Mouse (Mus musculus): ENCODE results near the gene Gm42906. TPM values are rescaled to one million over a fixed set of nuclear protein-coding genes. Genes with fewer than 3 reads are reported as not detected.
A peak's percentile ranks its signal among the peaks of the same experiment; 100 is the strongest.

The Gm42906 gene
- total RNA-seq, 2 experiments from 2014 or later: not detected

DNA sequence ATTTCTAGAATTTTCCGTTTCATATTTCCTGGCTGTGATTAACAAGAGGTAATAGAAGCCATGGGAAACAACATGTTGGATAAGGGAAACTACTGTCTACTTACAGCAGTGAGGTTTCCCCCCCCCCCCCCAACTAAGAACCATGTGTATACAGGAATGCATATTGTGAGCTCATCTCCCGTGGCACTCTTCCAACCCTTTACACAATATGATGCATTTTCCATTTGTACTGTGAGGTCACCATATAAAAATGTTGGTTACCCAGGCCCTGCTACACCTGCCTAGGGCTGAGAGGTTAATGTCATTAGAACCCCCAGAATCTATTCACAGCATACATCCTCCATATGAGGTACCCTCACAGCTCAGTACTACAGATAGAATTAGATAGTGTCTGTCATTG, 310.1 kb downstream of the Gm42906 start:
- no peak for ATAC-seq (replicated peaks; ENCODE audit: poor library complexity)

DNA sequence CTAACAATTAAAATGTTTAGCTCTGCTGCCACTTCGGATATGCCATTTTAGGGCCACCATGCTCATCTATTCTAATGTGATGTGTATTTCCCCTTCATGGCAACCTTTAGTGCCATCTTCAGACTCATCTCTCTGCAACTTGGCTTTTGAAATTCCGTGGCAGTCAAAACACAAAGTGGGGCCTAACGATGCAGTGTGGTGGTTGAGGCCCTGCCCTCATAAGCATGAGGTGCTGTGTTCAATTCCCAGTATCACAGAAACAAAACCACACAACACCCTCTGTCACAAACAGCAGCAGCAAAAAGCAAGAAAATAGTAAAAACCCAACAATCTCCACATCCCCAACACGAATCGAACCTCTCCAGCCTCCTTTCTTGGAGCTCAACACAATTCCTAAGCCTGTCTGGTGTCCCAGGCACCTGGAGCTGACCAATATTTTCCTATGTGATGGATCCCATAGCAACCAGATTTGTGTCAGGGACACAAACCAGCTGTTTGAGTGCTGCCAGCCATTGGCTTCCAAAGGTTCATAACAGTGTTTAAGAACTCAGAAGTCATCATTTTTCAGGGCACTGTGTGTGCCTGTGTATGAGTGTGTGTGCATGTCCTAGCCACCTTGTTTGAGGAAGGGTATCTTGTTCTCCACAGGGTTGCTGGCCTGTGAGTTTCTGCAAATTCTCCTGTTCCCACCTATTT, 311.6 kb downstream of the Gm42906 start:
- no peak for ATAC-seq (replicated peaks; ENCODE audit: poor library complexity)

DNA sequence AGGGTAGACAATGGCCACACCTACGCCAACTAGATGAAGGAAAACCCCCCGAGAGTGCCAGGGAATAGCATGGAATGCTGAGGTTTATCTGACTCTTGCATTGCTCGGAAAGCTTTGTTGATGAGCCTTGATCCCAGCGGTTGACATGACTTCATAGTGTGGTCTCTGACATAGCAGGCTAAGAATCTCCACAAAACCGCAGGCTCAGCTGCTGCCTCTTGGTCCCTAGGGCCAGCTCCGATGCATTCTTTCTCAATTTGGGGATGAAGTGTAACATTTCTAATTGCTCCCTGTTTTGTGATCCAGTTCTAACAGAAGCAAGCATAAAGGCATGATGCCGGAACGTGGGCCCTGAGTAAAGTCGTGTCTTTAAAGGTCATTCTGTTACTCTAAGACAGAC, 315.2 kb downstream of the Gm42906 start:
- no peak for ATAC-seq (replicated peaks; ENCODE audit: poor library complexity)

DNA sequence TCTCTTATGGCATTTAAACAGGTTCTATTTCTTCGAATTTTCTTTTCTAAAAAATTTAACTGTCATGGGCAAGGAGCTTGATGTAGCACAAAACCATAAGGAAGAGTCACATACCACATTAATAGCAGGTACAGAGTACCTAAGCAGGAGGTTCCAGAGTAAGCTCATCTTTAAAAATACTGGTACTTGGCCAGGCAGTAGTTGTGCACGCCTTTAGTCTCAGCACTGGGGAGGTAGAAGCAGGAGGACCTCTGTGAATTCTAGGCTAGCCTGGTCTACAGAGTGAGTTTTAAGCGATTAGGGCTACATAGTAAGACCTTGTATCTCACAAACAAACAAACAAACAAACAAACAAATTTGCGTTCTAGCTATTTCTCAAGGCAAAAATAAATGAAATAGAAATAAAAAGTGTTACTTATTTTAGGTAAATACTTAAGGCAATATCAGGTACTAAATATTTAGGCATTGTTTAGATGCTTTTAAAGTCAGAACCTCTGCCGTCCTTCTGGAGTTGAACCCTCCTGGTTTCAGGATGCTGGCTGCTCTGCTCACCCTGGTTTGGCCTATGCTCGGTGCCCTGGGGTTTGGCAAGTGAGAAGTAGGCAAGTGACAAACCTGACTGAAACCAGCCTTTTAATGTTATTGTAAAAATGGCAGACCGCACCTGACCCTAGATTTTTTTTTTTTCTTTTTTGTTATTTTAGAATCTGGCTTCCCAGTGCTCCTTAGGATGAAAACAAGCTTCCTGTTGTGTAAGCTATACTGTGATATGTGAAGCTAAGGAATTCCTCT, 316.7 kb downstream of the Gm42906 start:
- no peak for ATAC-seq (replicated peaks; ENCODE audit: poor library complexity)

DNA sequence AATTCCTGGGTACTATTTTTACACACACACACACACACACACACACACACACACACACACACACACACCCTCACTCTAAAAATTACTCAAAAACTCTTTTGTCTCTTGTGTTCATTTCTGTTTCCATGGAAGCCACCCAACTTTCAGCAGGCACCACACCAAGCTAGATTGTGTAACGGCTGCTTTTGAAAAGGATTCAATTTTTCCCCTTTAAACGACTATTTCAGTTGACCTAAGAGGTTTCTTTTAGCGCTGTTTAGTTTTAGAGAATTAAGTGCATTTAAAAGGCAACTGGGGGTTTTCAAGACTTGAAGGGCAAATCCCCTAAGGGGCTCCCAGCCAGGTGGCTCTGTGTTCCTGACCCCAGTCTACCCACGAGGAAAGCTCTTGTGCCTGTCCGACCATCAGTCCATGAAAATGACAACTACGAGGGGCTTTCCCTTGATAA, 317.5 kb downstream of the Gm42906 start:
- no peak for ATAC-seq (replicated peaks; ENCODE audit: poor library complexity)

DNA sequence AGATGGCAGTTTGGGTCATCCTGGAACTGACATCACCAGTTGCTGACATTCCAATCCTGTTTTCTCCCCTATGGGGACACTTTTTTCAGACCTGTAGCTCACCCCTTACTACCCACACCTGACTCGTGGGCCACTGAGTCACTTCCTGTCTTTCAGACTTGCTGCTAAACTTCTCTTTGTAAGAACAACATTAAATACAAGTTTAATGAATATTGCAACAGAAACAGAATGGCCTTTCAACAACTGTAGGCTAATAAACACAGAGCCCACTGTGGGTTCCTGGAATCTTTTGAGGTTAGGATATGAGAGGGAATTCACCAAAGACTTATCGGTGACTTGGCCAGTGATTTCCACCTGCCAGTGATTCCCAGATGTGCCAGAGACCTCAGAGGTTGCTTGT, 318.1 kb downstream of the Gm42906 start:
- ATAC-seq (replicated peaks; ENCODE audit: poor library complexity): no peak

DNA sequence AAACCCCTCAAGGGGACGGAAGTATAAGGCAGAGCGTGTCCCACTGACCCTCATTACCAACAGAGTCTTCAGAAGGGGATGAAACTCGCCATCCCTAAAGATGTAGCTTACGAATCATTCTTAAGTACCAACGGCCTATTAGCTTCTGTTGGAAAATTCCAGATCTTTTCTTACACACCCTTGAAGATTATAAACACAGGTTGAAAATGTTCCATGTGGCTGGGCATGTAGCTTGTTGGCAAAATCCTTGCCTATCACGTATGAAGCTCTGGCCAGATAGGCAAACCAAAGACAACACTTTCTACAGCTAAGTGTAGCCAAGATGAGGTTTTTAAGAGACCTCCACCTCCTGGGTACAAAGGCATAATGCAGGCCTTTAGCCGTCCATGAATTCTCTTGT, 319.0 kb downstream of the Gm42906 start:
- ATAC-seq (replicated peaks; ENCODE audit: poor library complexity): no peak

DNA sequence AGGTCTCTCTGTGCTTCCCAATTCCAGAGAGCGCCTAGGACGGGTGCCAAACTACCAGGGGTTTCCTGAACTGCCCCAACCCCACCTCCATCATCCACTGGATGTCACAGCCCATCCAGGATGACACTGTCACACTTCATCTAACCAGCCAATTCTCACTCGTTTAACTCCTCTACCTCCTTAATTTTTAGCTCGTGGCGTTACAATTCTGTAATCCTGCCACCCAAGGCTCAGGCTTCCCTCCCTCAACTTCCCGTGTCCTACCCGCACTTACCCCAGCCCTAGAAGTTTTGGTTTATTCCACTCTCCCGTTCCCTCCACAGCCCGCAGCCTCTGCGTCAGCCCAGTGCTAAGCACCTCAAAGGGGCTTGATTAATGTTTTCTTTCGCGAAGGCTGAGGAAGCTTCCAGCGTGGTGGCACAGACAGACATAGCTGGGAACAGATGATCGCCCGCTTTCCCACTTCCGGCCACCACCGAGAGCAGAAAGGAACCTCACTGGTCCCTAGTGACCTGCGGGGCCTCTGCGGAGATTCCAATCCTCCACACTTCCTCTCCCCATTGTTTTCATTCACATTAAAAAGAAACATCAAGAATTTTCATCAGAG, 319.6 kb downstream of the Gm42906 start:
- peak; percentile 43; the same call in 1 of the 2 replicates for ATAC-seq (replicated peaks; ENCODE audit: poor library complexity)

DNA sequence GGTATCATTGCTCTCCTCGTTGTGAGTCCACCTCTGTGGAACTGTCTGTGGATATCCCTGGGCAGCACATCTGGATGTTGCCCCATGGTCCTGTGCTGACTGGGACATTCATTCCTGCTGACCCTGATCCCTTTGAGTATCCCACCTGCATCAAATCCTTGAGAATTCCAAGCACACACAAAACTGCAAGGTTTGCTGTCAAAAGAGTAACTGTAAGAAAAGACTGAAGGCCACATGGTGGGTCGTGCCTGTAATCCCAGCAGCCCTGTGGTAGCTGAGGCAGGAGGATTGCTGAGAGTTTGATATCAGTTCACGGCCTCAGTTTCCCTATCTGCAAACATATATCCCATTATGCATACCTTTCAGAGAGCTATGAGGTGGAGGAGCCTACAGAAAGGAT, 321.1 kb downstream of the Gm42906 start:
- no peak for ATAC-seq (replicated peaks; ENCODE audit: poor library complexity)

DNA sequence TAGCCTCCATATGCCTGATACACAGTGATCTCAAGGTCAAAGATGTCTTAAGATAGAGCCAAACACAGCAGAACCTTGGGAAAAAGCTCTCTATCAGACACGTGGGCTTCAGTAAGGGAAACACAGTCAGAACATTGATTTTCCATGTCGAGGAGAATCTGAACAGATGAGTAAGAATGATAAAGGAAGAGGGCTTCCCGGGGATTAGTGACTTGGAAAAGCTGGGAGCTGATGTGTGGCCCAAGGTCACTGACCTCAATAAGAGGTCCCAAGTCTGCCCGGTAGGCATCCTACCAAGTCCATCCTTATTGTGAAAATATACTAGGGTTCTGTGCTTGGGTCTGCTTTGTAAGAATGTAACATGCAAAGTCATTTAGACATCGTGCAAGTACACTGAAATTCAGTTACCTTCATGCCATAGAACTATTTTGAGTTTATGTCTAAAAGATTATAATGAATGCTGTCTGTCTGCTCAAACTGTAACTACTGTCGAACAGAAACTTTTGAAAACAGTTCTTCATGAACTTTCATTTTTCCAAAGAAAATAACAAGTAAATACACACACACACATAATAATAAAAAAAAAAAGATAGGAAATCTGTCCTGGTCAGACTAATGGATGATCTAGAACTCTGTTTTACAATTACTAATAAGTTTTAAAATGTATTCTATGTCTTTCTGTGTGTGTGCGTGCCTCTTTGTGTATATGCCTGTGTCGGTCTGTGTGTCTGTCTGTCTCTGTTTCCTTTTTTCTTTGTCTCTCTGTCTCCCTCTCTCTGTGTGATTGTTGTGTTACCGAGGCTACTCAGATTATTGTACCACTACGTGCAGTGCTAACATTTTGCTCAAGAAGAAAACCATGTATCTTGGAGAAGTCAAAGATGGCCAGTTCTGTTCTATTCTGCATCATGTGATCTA, 322.6 kb downstream of the Gm42906 start:
- no peak for ATAC-seq (replicated peaks; ENCODE audit: poor library complexity)

DNA sequence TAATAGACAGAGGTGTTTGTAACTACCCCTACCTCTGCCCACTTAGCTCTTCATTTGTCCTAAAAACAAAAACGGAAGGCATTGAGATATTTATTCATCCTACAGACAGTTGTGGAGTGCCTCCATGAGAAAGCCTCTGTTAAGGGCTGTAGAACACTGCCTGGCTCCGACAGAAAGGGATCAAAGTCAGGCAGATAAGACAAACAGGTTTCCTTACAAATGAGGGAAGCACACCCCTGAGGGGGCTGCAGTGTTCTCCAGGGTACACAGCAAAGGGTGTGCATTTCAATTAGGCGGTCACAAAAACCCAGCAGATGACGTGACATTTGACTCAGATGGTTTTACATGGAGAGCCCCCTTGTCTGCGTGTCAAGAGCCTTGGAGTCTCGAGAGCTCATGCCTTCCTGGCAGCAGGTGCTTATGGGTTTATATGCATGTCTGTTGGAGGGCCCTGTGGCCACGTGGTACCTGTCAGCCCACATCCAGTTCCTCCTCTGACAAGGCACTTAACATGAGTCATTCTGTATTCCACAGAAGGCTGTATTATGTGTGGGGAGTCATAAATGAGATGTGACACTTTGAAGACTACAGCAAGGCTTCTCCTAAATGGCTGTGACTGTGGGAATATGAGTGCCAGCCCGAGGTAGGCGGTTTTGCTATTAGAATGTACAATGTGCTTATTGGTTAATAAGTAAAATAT, 323.5 kb downstream of the Gm42906 start:
- ATAC-seq (replicated peaks; ENCODE audit: poor library complexity): no peak; the same call in 1 of the 2 replicates

DNA sequence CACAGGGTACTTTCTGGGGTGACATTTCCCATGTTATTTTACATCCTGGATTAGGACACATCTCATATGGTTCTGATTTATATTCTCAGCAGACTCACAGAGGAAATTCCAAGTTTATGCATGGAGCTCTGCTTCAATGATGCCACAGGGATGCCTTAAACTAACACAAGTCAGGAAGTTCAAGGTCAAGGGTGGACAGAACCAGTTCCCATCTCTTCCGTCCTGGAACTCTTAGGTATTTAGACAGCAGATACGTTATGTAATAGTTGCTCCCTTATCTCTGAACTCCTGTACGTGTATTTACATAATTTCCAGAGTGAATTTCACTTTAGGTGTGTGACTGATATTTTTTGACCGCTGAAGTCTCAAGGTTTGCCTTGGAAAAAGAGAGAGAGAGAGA, 324.7 kb downstream of the Gm42906 start:
- ATAC-seq (replicated peaks; ENCODE audit: poor library complexity): no peak

DNA sequence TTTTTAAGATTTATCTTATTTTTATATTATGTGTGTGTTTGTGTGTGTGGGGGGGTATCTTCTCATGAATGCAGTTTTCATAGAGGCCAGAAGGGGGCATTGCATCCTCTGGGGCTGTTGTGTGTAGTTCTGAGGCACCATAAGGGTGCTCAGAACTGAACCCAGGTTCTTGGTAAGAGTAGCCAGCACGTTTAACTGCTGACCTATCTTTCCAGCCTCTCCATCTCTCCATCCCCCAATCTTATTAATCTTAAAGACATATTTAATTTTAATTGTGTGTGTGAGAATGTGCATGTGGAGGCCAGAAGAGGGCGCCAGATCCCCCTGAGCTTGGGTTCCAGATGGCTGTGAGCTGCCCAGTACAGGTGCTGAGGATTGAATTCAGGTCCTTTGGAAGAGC, 325.7 kb downstream of the Gm42906 start:
- ATAC-seq (replicated peaks; ENCODE audit: poor library complexity): peak; percentile 67

DNA sequence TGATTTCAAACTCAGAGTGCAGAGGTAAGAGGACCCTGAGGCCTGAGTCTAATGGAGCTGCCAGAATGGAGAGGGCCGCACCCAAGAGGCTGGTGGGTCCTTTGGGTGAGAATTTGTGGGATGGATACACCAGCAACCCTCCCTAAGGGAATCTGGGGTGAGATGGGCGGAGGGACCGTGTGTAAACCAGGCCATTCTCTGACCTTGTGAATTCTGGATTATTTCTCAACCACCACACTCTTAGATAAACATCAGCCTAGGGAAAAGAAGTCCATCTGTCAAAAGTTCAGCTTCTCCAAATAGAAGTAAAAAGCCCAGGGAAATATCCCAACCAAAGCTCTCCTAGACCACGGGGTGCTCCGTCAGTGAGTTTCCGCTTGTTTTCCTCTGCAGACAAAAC, 332.0 kb downstream of the Gm42906 start:
- no peak for ATAC-seq (replicated peaks; ENCODE audit: poor library complexity)

DNA sequence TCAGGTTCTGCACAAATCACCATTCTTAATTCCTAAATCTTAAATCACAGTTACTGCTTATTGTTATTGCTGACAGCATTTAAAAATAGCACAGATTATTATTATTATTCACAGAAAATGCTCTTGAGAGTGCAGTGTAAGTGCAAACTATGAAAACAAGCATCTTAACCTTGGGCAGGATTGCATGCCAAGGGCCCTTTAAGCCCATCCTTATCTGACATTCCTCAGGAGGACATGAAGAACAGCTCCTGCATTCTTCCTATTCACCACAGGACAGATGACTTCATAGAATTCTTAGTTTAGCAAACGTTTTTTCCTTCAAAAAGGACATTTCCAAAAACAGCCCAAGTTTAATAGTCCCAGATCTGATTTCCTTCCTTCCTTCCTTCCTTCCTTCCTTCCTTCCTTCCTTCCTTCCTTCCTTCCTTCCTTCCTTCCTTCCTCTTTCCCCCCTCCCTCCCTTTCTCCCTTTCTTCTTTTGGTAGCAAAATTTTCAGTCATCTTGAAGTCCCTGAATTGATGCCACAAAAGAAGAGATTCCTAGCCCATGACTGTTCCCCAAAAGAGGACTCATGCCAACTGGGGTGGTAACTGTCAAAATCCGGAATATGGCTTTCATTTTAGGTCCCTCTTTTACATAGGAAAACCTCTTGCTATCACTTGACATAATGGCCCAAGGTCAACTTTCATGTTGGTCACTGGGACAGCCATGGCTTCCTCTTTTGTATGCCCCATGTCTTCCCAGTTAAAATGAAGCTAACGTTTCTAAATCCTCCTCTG, 334.9 kb downstream of the Gm42906 start:
- no peak for ATAC-seq (replicated peaks; ENCODE audit: poor library complexity)

DNA sequence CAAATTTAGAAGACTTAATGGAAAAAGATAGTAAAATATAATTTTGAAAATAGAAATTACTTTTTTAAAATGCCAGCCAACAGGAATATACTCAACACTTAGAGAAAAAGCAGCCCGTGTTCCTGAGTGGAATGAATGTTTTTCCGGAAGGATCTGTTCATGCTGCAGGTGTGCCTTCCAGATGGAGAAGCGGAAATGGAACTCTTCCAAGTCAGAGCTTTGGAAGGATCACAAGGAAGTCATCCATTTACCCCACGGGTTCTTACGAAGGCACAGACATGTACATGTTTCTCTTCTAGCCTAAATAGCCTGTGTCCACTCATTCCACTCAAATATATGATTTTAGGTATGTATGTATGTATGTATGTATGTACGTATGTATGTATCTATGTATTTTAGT, 337.0 kb downstream of the Gm42906 start:
- no peak for ATAC-seq (replicated peaks; ENCODE audit: poor library complexity)

DNA sequence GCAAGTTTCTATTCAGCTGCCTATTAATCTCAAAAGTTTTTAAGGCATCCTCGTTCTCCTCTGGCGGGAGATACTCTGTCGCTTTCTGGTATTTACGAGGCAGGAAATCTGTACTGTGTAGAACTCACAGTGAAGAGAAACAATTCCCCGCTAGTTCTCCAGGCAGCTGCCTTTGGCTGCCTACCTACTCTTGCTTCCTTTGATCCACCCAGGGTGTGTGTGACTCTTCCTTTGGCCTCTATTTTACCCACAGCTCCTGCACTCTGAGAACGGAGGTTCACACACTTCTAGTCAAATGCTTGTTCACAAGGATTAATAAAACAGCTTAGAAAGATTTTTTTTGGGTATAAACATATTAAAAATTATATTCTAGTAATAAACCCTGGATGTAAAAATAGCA, 338.8 kb downstream of the Gm42906 start:
- ATAC-seq (replicated peaks; ENCODE audit: poor library complexity): no peak

DNA sequence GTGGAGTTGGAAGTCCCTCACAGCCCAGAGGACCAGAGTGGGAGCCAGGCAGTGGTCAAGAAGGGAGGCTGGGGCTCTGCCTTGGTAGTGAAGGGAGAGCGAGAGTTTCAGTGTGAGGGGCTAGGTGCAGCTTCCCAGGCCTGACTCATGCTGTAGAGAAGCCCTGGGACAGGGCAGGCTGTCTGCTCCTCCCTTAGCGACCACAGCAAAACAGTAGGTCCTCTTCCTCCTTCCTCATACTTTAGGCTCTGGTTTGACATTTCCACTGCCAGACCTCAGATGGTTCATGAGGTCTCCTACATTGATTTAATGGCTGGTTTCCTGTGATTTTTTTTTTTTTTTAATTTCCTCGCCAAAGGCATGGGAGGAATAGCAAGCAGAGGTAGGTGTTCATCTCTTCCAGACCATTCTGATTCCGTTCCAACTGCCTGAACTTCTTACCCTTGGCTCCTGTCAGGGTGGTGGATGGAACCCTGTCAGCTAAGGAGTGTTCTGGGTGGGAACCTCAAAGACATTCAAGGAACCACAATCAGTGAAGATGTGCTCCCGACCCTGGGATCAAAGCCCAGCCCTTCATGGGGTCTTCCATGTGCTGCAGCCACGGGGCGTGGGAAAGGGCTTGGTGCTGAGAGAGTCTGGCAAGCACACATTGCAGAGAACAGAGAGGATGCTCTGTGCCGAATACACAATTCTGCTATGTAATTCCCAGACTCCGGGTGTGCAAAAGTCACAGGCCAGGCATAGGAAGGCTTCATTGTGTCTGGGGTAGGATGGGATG, 341.3 kb downstream of the Gm42906 start:
- ATAC-seq (replicated peaks; ENCODE audit: poor library complexity): peak; percentile 42; the same call in 1 of the 2 replicates

DNA sequence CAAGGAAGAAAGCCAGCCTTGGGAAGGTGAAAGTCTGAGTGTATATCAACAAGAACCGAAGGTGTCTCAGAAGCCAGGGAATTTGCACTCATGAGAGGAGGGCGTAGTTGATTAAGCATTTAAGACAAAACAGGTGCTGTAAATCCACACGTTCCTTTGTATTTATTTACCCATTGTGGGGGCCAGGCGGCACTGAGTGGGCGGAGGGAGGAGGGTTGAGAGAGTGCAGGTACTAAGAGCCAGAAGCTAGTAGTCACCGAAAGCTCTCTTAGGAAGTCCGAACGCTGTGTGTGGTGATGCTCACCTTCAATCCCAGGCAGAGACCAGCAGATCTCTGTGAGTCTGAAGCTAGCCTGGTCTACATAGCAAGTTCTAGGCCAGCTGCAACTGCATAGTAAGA, 342.2 kb downstream of the Gm42906 start:
- no peak for ATAC-seq (replicated peaks; ENCODE audit: poor library complexity)
